Mouse (Mus musculus) liver, postnatal 0 days (tissue): ENCODE data around the gene Arhgef33. TPM values are rescaled to one million over a fixed set of nuclear protein-coding genes. Genes with fewer than 3 reads are reported as not detected.

ENCODE experiments used
- ATAC-seq: fragments of 200-750 bp; cut with Nextera tagmentation; 2 replicates; pipeline ENCODE4 v1.8.0; 2017; ENCODE audit warnings: mild to moderate bottlenecking, moderate library complexity
- DNase-seq: peaks from one replicate; pipeline ENCODE4 v3.0.0-alpha.2; 2016
- H3K27ac ChIP-seq: fragments of 300-500 bp; sonication (generic); 2 replicates; pipeline ENCODE4 v1.5.1; 2014; ENCODE audit warnings: antibody characterized with exemption, moderate library complexity, mild to moderate bottlenecking, low read depth
- H3K27me3 ChIP-seq: fragments of 300-500 bp; sonication (generic); 2 replicates; pipeline ENCODE4 v1.6.1; 2014; ENCODE audit warnings: low read length, control low read depth, mixed read lengths; ENCODE audit not compliant: insufficient read depth
- H3K36me3 ChIP-seq: fragments of 300-500 bp; sonication (generic); replicated peaks from 2 replicates; pipeline ENCODE4 v1.6.1; 2014; ENCODE audit warnings: mild to moderate bottlenecking, control low read depth, low read length, moderate library complexity, mixed read lengths; ENCODE audit not compliant: insufficient read depth
- H3K4me1 ChIP-seq: fragments of 300-500 bp; sonication (generic); 2 replicates; pipeline ENCODE4 v1.6.1; 2014; ENCODE audit warnings: antibody characterized with exemption, mild to moderate bottlenecking, control low read depth; ENCODE audit not compliant: insufficient read depth
- H3K4me2 ChIP-seq: fragments of 300-500 bp; sonication (generic); 2 replicates; pipeline ENCODE4 v1.6.1; 2014; ENCODE audit warnings: low read depth, mild to moderate bottlenecking, low read length, moderate library complexity, mixed read lengths
- H3K4me3 ChIP-seq: fragments of 300-500 bp; sonication (generic); 2 replicates; pipeline ENCODE4 v1.5.1; 2014; ENCODE audit warnings: low read depth, low read length
- H3K9ac ChIP-seq: fragments of 300-500 bp; sonication (generic); replicated peaks from 2 replicates; pipeline ENCODE4 v1.6.1; 2014; ENCODE audit warnings: mild to moderate bottlenecking, moderate library complexity
- H3K9me3 ChIP-seq: fragments of 300-500 bp; sonication (generic); 2 replicates; pipeline ENCODE4 v1.6.1; 2016; ENCODE audit warnings: mild to moderate bottlenecking, control low read depth, low read length, mixed read lengths
- CTCF ChIP-seq: sonication (generic); IDR thresholded peaks from 2 replicates; pipeline ENCODE4 v1.5.1; 2016; ENCODE audit warnings: antibody characterized with exemption, low read depth
- EP300 ChIP-seq: IDR thresholded peaks from 2 replicates; pipeline ENCODE4 v1.6.1; 2016; ENCODE audit warnings: antibody characterized with exemption, low read depth, mild to moderate bottlenecking
- WGBS: fragments of 180-500 bp; shearing (Covaris S2); extraction: QIAGEN DNeasy Blood & Tissue Kit; methylation state at CpG from one replicate; pipeline ENCODE4 v1.1.7; 2014; ENCODE audit not compliant: insufficient replicate concordance; 5-methylcytosine and 5-hydroxymethylcytosine counted together
- polyA plus RNA-seq: library from polyadenylated mRNA; unstranded; fragments of >200 nt; fragmentation: Nextera tagmentation; extraction: Ambion mirVana; gene quantifications from 2 replicates; pipeline ENCODE4 v1.2.1, GENCODE M21; 2015

Arhgef33 gene
- polyA plus RNA-seq, 1 experiment from 2014 or later = 1.2 TPM

DNA sequence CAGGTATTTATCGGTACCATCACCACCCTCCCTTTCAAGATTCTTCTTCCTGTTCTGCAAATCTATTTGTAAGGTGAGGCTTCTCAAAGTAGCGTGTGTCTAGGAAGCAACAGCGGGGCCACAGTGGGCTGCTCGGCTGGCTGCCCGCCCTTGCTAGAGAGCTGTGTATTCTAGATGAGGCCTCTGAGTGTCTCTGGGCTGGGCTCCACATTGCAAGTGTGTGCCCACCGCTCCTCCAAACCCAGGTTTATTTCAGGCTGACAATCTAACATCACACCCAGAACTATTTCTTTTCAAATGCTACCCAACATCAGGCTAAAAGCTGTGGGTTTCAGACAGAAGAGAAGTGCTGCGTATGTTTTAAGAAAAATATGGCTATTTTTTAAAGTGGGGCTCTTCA is 119.0 kb downstream of the Arhgef33 start:
- ATAC-seq = no peak
- peaks cover 18% of the 10 kb centered on the region for H3K36me3 ChIP-seq
- no peak overlapping the region for H3K27ac ChIP-seq
- no peak for DNase-seq
- no peaks in the 10 kb centered on the region for H3K27me3 ChIP-seq
- TF ChIP-seq EP300 (no peak), CTCF (no peak)
- WGBS = 84% methylated on average over 7 of the region's 7 CpGs
- no peak overlapping the region for H3K4me2 ChIP-seq
- H3K9me3 ChIP-seq = no peaks in the 10 kb centered on the region
- no peaks in the 10 kb centered on the region for H3K4me1 ChIP-seq
- no peak overlapping the region for H3K9ac ChIP-seq
- no peak overlapping the region for H3K4me3 ChIP-seq

- no peaks in the 10 kb centered on the region for H3K9me3 ChIP-seq
- no peaks in the 10 kb centered on the region for H3K27me3 ChIP-seq
- no peak overlapping the region for H3K9ac ChIP-seq
- H3K27ac ChIP-seq = no peak overlapping the region
- H3K4me3 ChIP-seq = no peak overlapping the region
- H3K4me1 ChIP-seq = no peaks in the 10 kb centered on the region
- no peak overlapping the region for H3K4me2 ChIP-seq
- ATAC-seq = no peak
- H3K36me3 ChIP-seq = peaks cover 18% of the 10 kb centered on the region
- TF ChIP-seq CTCF = no peak
- no peak for TF ChIP-seq EP300
- WGBS = 80% methylated on average over 5 of the region's 5 CpGs
- DNase-seq = no peak
Observed at GRCm38 (mm10) chr17:80426901-80427300, 119.7 kb downstream of the Arhgef33 start.

DNA sequence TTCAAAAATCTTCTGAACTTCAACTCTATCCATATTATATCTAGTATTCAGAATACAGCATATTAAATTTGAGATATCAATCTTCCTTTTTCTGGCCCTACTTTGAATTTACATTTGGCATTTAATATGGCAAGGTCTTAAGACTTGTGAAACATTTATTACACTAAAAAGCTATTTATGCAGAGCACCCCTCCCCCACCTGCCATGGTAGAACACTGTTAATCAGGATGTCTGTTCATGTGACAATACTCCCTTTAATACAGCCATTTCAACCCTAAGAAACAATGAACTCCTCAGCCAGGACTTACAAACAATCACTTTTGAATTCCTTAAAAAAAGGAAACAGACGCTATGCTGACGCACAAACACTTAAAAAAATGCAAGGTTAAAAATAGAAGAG is 120.8 kb downstream of the Arhgef33 start:
- Histone ChIP-seq H3K4me3 (no peak overlapping the region), H3K9me3 (no peaks in the 10 kb centered on the region), H3K4me1 (no peaks in the 10 kb centered on the region), H3K27me3 (no peaks in the 10 kb centered on the region), H3K9ac (no peak overlapping the region), H3K36me3 (peaks cover 10% of the 10 kb centered on the region), H3K27ac (no peak overlapping the region), H3K4me2 (no peak overlapping the region)
- WGBS = 70% methylated on average over 2 of the region's 2 CpGs
- DNase-seq = no peak
- TF ChIP-seq CTCF (no peak), EP300 (no peak)
- no peak for ATAC-seq

DNA sequence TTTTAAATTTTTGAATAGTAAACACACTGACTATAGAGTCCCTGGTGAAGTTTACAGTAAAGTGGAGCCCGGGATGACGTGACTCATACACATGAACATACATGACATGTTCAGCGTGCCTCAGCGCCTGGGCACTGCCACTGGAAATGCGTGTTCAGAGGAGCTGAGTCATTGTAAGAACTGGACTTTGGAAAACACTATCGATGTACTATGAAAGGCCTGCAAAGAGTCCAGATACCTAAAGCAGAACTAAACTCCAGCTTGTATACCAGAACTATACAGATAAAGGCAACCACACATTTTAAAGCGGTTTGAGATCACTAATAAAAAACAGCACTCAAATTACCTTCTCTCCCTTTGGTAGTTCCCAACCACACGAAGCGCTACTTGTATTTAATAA is 124.8 kb downstream of the Arhgef33 start:
- Histone ChIP-seq H3K4me2 (no peak overlapping the region), H3K4me1 (no peaks in the 10 kb centered on the region), H3K36me3 (peaks cover 7% of the 10 kb centered on the region), H3K27ac (no peak overlapping the region), H3K27me3 (no peaks in the 10 kb centered on the region), H3K9ac (no peak overlapping the region), H3K4me3 (no peak overlapping the region), H3K9me3 (no peaks in the 10 kb centered on the region)
- WGBS = 88% methylated on average over 9 of the region's 9 CpGs
- ATAC-seq (no peak; the same call in 1 of the 2 replicates), DNase-seq (no peak)
- TF ChIP-seq EP300 (no peak), CTCF (no peak)

DNA sequence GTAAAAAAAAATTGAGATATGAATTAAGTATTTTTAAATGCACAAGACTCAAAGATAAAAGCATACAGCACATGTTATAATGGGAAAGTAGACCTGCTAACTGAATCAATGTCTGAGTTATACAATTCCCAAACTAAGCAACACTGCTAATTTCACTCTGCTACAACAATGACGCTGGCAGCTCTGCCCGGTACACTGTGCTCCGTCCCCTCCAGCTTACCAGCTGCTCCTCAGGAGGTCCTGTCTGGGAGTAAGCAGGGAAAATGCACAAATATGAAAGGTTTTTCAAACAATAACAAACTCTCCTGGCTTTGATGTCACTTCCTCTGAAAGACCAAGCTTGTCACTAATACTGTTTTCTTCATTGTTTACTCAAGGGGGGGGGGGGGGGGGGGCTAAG is 127.2 kb downstream of the Arhgef33 start:
- Histone ChIP-seq H3K36me3 (peaks cover 7% of the 10 kb centered on the region), H3K9ac (no peak overlapping the region), H3K4me2 (no peak overlapping the region), H3K4me3 (no peak overlapping the region), H3K4me1 (no peaks in the 10 kb centered on the region), H3K27ac (no peak overlapping the region), H3K9me3 (no peaks in the 10 kb centered on the region), H3K27me3 (no peaks in the 10 kb centered on the region)
- DNase-seq (no peak), ATAC-seq (no peak)
- no peak for TF ChIP-seq CTCF
- no peak for TF ChIP-seq EP300
- WGBS = 86% methylated on average over 3 of the region's 3 CpGs

DNA sequence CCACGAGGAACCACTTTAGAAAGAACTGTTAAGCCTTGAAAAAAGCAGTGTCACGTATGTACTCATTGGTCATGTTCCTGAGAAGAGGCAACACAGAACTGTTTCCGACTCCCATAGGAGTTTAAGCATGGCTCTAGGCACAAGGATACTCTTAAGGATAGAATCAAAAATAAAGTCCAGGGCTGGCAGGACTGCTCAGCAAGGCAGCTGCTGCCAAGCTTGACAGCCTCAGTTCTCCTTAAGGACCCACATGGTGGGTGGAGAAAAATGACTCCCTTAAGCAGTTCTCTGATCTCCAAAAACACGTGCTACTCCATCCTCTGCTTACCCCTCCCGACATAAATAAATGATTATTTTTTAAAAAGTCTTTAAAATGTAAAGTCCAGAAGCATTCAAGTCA is 128.5 kb downstream of the Arhgef33 start:
- DNase-seq (no peak), ATAC-seq (no peak)
- WGBS = 81% methylated on average over 5 of the region's 5 CpGs
- Histone ChIP-seq H3K4me3 (no peak overlapping the region), H3K27me3 (no peaks in the 10 kb centered on the region), H3K4me2 (no peak overlapping the region), H3K9ac (no peak overlapping the region), H3K9me3 (no peaks in the 10 kb centered on the region), H3K27ac (no peak overlapping the region), H3K36me3 (peaks cover 8% of the 10 kb centered on the region), H3K4me1 (no peaks in the 10 kb centered on the region)
- TF ChIP-seq CTCF = no peak

GRCm38 (mm10) chr17:80445433-80445832 is 138.2 kb downstream of the Arhgef33 start:
- Histone ChIP-seq H3K4me3 (no peak overlapping the region), H3K27ac (no peak overlapping the region), H3K9ac (no peak overlapping the region), H3K36me3 (peaks cover 49% of the 10 kb centered on the region), H3K9me3 (no peaks in the 10 kb centered on the region), H3K4me2 (no peak overlapping the region), H3K27me3 (no peaks in the 10 kb centered on the region), H3K4me1 (no peaks in the 10 kb centered on the region)
- ATAC-seq (no peak), DNase-seq (no peak)
- TF ChIP-seq EP300 (no peak), CTCF (no peak)
- WGBS = 88% methylated on average over 7 of the region's 7 CpGs
